Mouse (Mus musculus) small intestine, adult 2 months (tissue): ENCODE measurements around the gene Slco1c1.

ENCODE experiments used
- CTCF ChIP-seq: fragments of 200-500 bp; IDR thresholded peaks from 2 replicates; pipeline ENCODE4 v1.5.1; 2012; ENCODE audit warnings: low read depth, mild to moderate bottlenecking, control low read depth, inconsistent platforms, low read length, moderate library complexity, mixed read lengths; ENCODE audit not compliant: insufficient replicate concordance, insufficient read length; ENCODE audit errors: extremely low read depth
- POLR2A ChIP-seq: fragments of 200-500 bp; IDR thresholded peaks from 2 replicates; pipeline ENCODE4 v1.6.1; 2012; ENCODE audit warnings: low read depth, mild to moderate bottlenecking, control low read depth, inconsistent platforms, low read length, moderate library complexity

DNA sequence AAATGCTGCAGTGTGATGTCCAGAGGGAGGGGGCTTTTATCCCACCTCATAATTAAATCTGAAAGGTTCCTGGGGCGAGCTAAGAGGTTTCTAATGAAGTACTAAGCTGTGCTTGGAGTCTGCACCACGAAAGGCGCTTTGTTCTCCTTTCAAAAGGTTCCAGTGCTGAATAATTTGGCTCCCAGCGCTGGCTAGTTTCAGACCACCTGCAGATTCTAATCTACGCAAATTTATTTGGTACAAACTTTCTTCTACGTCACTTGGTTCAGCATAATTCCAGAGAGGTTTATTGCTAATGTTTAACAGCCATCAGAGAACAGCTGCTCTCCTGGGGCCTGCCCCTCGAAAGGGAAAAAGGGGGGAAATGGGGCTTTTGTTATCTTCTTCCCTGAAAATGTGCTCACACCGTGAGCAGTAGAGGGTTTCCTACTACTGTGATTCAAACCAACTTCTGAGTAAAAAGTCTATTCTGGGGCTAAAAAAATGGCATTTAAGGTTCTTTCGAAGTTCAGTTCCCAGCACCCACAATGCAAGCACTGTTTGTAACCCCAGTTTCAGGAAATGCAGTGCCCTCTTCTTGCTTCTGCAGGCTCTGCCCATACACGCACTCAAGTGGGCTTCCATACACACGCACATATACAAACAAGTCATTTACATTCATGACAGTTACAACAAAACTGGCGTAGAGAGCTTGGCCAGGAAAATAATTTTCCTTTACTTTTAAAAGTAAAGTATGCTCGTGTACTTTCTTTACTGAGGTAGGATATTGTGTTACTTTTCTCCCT lies 28.3 kb upstream of the Slco1c1 start:
- TF ChIP-seq POLR2A (no peak), CTCF (no peak)
